Mouse (Mus musculus) layer of hippocampus, adult 11-12 months (tissue): ENCODE data around the gene Vac14.
"Not testable (repeated sequence)": the region's sequence is repeated elsewhere in the genome, so short reads cannot be mapped to it uniquely, and the experiment has no call there.

Source experiments
- DNase-seq: peaks from one replicate; pipeline ENCODE4 v3.0.0; 2022; ENCODE audit warnings: low spot score

The Vac14 gene

GRCm38 (mm10) chr8:110649286-110649685 lies 30.9 kb downstream of the Vac14 start:
- DNase-seq, result no peak

GRCm38 (mm10) chr8:110650838-110651237 lies 32.5 kb downstream of the Vac14 start:
- no peak for DNase-seq

- DNase-seq, result no peak
Observed at GRCm38 (mm10) chr8:110651847-110652246, 33.5 kb downstream of the Vac14 start.

DNA sequence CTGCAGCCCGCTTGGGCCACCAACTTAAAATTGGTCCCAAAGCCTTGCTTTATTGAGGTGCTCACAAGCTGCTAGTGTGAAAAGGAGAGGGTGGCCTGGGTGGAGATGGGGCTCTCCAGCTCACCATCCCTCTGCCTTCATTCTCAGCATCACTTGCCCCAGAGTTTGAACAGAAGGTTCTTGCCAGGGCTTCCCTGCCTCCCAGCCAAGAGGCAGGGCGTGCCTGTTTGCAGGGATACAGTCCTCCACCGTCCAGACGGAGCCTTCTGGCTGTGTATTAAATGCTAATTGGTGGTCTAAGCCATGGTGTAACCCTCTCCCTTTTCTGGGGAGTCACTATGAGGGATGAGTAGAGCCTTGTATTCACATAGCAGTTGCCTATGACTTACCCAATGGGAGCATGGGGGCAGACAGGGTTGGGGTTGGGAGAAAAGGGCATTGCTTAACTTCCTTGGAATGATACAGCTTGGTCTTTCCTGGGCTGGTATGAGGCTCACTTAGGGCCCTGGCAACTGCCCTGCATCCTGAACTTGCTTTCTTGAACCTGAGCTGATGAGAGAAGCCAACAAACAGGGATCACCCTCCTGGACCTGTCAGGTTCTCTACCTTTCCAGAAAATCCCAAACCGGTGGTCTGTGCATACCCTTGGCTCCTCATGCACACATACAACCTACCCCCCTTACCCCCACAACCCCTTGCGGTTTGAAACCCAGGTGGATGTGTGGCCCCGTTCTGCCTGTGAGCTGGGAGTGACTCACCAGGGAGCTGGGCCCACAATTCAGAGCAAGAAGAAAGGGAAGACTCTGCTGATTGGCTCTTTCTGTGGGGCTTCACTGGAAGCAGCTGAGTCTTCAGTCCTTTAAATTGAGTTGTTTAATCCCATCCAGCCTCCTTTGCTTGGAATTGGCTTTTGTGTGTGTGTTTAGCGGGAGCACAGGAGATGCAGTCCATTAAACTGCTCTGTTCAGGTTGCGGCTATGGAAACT lies 36.0 kb downstream of the Vac14 start:
- no peak for DNase-seq

DNA sequence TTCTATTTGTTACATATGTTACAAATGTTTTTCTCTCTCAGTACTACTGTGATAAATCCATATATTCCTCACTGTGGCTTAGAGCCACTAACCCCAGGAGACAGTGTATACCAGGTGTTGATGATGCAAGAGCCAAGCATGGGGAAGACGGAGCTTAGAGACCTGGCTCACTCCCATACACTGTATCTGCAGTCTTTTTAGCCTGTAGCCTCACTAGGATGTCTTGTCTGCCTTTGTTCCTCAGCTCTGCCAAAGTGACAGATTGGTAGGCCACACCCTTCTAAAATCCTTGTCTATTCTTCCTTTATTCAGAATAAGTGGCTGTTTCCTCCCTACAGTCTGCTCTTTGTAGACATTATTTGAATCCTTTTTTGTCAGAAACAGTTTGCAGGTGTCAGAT lies 37.4 kb downstream of the Vac14 start:
- DNase-seq, result no peak

DNA sequence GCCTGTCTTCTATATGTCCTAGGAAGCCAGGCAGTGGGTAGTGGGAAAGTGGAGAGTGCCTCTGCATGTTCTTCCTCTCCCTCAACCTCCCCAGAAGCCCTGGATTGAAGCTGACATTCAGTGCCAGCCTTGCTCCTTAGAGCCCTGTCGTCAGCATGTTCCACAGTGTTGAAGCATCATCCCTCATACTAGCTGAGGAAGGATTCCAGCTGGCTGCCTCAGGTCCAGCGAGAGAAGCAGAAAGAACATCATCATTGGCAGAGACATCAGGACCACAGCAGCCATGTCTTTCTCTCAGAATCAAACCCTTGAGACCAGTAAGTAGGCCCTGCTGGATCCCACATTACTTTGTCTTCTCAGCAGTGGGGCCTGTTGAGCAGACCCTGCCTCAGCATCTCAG lies 39.3 kb downstream of the Vac14 start:
- no peak for DNase-seq

DNA sequence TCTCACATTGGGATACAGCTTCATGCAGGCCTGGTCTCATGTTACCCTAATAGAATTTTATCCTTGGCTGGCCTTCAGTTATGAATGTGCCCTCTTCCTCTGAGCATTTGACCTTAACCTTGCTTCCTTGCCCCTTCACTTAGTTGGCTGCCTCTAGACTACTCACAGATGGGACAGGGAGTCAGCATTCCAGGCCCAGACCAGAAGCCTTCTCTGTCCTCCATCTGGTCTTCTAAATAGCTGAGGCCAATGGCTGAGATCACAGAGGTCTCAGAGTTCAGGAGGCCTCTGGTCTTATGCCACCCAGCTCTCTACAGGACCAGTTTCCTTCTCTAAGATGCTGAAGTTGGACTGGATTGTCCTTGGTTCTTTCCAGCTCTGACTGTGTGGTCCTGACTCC lies 41.7 kb downstream of the Vac14 start:
- DNase-seq, result no peak

- DNase-seq, result no peak
Observed at GRCm38 (mm10) chr8:110662545-110662944, 44.2 kb downstream of the Vac14 start.

GRCm38 (mm10) chr8:110663015-110663742 lies 44.8 kb downstream of the Vac14 start:
- DNase-seq, result no peak

DNA sequence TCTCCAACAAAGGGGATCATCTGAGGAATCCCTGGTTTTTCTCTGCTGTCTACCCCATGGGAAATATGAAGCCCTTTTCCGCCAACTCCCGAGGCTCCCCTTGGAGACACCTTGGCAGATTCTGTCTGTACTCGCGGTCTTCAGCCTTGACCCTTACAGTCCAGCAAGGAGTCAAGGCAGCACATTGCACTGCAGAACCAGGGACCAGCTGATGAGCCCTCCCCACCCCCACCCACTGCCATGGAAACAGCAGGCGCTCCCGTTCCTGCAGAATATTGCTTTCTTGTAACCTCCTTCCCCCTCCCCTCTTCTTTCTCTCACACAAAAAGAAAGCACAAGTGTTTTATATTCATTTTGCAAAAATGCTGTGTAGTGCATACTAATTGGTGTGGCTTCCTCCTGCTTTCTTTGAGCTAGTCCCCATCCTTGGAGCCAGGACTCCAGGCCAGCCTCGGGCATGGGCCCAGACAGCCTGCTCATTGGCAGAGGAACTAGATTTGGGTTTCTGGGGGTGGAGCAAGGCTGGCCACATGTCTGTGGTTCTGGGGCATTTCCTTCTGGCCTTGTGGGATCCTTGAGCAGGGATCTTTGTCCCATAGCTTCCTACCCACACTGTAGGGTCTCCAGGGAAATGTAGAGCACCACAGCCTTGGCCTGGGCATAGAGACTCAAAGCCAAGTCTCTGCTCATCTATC lies 46.0 kb downstream of the Vac14 start:
- peak; percentile 74 for DNase-seq

- no peak for DNase-seq
Observed at GRCm38 (mm10) chr8:110665000-110665399, 46.6 kb downstream of the Vac14 start.

- DNase-seq, result not testable (repeated sequence)
Observed at GRCm38 (mm10) chr8:110667590-110668177, 49.3 kb downstream of the Vac14 start.

- DNase-seq, result no peak
Observed at GRCm38 (mm10) chr8:110669932-110670628, 51.7 kb downstream of the Vac14 start.

- peak; percentile 38 for DNase-seq
Observed at GRCm38 (mm10) chr8:110671309-110671708, 52.9 kb downstream of the Vac14 start.

DNA sequence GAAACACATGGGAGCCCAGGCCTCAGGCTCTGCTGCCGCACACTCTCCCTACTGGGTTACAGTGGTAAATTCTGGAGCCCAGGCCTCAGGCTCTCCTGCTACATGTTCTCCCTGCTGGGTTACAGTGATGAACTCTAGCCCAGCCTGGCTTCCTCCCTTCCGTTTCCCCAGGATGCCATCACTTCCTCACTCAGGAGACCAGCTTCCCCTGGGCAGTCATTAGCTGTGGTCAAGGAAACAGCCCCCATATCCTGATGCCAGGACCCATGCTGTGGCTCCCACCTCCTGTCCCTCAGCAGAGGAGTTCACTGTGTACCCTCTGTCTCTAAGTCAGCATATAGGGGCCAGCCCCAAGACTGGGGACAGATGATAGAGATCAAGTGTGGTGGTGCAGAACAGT lies 53.7 kb downstream of the Vac14 start:
- DNase-seq, result no peak

GRCm38 (mm10) chr8:110673168-110673567 lies 54.8 kb downstream of the Vac14 start:
- no peak for DNase-seq

- DNase-seq, result no peak
Observed at GRCm38 (mm10) chr8:110674589-110674988, 56.2 kb downstream of the Vac14 start.

- no peak for DNase-seq
Observed at GRCm38 (mm10) chr8:110676702-110677101, 58.3 kb downstream of the Vac14 start.

GRCm38 (mm10) chr8:110677174-110677660 lies 58.8 kb downstream of the Vac14 start:
- DNase-seq, result no peak

- no peak for DNase-seq
Observed at GRCm38 (mm10) chr8:110678989-110679388, 60.6 kb downstream of the Vac14 start.

- DNase-seq, result peak; percentile 68
Observed at GRCm38 (mm10) chr8:110687726-110688125, 69.3 kb downstream of the Vac14 start.
